Mouse (Mus musculus) left cerebral cortex, adult 2 months (tissue): Measurements from ENCODE around the gene Naga. TPM values are rescaled to one million over a fixed set of nuclear protein-coding genes. Genes with fewer than 3 reads are reported as not detected.

Source experiments
- DNase-seq, 2 experiments: peaks; one replicate each; pipeline ENCODE4 v3.0.0; 2021 to 2022; ENCODE audit warnings: low spot score in 2 of 2, mixed read lengths in 1 of 2; ENCODE audit errors: extremely low spot score in 1 of 2
- H3K27ac ChIP-seq: fragments of 200-600 bp; 2 replicates; pipeline ENCODE4 v1.8.1; 2022
- H3K4me3 ChIP-seq: fragments of 200-600 bp; 2 replicates; pipeline ENCODE4 v1.8.1; 2022
- CTCF ChIP-seq: fragments of 200-600 bp; IDR thresholded peaks from 2 replicates; pipeline ENCODE4 v1.8.1; 2022; ENCODE audit warnings: antibody characterized with exemption, mild to moderate bottlenecking, moderate library complexity
- intact Hi-C: fragments of 180-260 bp; cut with DNase I; formaldehyde crosslinking; loops from one replicate; pipeline ENCODE4 v1.15.1; 2025
- total RNA-seq, 2 experiments: library from RNA; stranded (reverse); gene quantifications; 2 replicates each; pipeline ENCODE4 v1.2.3; 2021

Naga gene
- total RNA-seq, 2 experiments from 2014 or later, result 33.5 to 35.2 TPM

DNA sequence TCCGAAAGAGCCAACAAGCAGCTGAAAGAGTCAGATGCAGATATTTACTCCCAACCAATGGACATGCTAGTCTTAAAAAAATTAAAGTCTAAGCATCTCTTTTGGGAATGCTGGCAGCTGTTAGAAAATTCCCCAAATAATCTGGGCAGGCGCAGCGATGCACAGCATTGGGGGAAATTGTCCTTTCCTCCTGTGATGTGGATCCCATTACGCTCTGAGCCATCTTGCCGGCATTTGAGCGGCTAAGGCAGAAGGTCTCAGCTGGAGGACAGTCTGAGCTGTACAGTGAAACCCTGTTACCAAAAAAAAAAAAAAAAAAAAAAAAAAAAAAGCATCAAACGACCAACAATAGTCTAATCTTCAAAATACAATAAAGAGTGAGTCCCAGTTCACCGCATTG, 16.5 kb downstream of the Naga start:
- TF ChIP-seq CTCF, result no peak

GRCm38 (mm10) chr15:82319613-82320012, 19.1 kb downstream of the Naga start:
- Histone ChIP-seq H3K27ac (no peak overlapping the region), H3K4me3 (no peak overlapping the region)
- intact Hi-C loops, result no loop called here
- TF ChIP-seq CTCF, result no peak
- DNase-seq, result no peak

More for the DNA sequence above, 16.5 kb downstream of the Naga start:
- Histone ChIP-seq H3K27ac (no peak overlapping the region), H3K4me3 (no peak overlapping the region)
- no peak for DNase-seq
- intact Hi-C loops, result no loop called here

DNA sequence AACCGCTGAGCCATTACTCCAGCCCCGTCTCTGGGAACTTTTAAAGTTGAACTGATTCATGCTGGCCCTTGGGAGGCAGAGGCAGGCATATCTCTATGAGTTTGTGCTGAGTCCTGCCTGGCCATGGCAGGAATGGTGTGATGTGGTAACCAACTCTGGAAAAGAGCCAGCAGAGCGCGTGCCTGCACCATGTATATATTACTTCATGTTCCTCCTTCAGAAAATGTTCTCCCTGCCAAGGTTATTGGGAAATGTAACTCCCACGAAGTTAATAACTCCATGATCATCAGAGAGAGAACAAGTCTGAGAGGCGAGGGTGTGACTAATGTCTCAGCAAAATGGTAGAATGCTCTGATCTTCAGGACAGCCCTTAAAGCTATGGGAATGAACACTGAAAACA, 20.9 kb downstream of the Naga start:
- intact Hi-C loops, result no loop called here
- Histone ChIP-seq H3K27ac (no peak overlapping the region), H3K4me3 (no peak overlapping the region)
- no peak for DNase-seq
- no peak for TF ChIP-seq CTCF

GRCm38 (mm10) chr15:82308416-82308815, 30.3 kb downstream of the Naga start:
- DNase-seq, result no peak
- intact Hi-C loops, result no loop called here
- Histone ChIP-seq H3K4me3 (no peak overlapping the region), H3K27ac (no peak overlapping the region)
- TF ChIP-seq CTCF, result no peak

DNA sequence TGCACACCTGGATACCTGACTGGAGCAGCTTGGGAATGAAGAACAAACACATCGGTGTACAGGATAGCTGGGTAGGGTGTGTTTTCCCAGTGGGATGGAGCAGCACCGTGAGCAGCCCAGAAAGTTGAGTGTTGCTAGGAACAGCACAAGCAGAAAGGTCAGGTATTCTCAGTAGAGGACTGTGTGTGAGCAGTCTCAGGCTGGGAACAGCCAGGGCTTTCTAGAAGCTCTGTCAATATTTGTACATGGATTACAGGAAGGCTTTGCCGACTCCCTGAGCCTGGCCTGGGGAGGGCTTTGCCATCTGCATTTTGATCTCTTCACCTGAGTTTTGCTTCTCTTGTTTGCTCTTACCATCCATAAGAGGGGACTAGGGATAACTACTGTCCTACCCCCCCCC, 31.6 kb downstream of the Naga start:
- no peak overlapping the region for H3K4me3 ChIP-seq
- no peak overlapping the region for H3K27ac ChIP-seq
- TF ChIP-seq CTCF, result no peak
- DNase-seq, result no peak
- intact Hi-C loops, result no loop called here

DNA sequence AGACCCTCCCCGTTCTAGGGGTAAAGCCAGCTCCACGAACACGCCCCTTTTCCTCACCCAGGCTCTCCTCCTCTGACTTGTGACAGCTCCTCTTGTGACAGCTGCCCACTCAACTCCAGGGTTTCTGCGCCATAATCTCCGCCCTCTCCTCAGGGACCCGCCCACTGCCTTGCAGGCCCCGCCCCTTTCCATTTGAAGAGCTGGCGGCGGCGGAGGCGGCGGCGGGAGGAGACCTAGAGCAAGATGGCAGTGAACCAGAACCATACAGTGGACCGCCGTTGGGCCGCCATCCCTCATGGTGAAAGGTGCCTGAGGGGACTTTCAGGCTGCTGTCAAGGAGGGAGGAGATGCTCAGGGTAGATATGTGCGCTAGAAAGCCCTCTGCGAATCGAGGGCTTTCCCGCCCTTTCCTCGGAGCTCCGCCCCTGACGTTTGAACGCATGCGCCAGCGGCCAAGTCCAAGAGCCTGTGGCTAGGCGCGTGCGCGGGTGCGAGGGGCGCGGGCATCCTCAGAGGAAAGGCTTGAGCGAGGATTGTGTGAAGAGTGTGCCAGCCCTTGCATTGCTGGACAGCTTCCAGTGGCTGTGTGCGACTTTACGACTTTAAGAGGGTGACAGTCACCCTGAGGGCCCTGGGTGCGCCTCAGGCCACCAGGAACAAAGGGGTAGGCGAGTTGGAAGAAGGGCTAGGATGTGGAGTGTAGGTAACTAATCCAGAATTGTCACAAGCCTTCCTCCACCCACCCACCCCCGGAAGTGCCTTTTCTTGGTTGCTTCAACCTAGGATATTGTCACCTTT, 39.8 kb downstream of the Naga start, which contains the start of gene Wbp2nl:
Gene Wbp2nl (plus strand): TSS at position 191 of the 798 bp plus-strand sequence.
- Histone ChIP-seq H3K27ac (no peak within 1 kb of the TSS), H3K4me3 (no peak within 1 kb of the TSS)
- intact Hi-C loops, result loop anchor here (10.0 kb wide), 2 partner anchors 116 to 506 kb away; no protein-coding TSS in a partner anchor
- TF ChIP-seq CTCF, result no peak
- no peak for DNase-seq

GRCm38 (mm10) chr15:82294059-82294458, 44.7 kb downstream of the Naga start:
- H3K4me3 ChIP-seq, result no peak overlapping the region
- H3K27ac ChIP-seq, result no peak overlapping the region
- TF ChIP-seq CTCF, result peak; percentile 48
- no peak for DNase-seq
- intact Hi-C loops, result loop anchor here (10.0 kb wide), 2 partner anchors 121 to 511 kb away; no protein-coding TSS in a partner anchor

DNA sequence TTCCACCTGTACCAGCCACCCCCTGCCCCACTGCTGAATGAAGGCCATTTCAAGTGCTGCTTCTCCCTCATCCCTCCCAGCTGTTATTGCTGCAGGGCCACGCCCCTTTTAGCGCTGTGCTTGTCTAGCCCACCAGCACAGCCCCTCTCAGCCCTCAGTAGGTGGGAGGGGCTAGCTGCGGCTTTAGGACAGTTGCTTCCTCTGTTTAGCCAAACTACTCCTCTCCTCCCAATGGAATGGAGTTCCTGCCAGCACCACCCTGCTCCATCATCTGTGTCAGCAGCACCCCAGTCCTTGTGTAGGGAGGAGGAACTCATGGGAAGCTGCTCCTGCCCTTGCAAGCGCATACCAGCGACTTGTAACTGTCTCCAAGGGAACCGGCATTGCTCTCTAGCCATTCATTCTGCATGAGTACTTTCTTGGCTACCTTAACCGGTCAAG, 45.4 kb downstream of the Naga start:
- Histone ChIP-seq H3K27ac (no peak overlapping the region), H3K4me3 (no peak overlapping the region)
- no peak for DNase-seq
- no peak for TF ChIP-seq CTCF
- intact Hi-C loops, result loop anchor here (10.0 kb wide), 2 partner anchors 122 to 512 kb away; no protein-coding TSS in a partner anchor

GRCm38 (mm10) chr15:82292851-82293250, 45.9 kb downstream of the Naga start:
- TF ChIP-seq CTCF, result no peak
- H3K27ac ChIP-seq, result no peak overlapping the region
- intact Hi-C loops, result loop anchor here (10.0 kb wide), 2 partner anchors 122 to 512 kb away; no protein-coding TSS in a partner anchor
- no peak for DNase-seq
- no peak overlapping the region for H3K4me3 ChIP-seq

DNA sequence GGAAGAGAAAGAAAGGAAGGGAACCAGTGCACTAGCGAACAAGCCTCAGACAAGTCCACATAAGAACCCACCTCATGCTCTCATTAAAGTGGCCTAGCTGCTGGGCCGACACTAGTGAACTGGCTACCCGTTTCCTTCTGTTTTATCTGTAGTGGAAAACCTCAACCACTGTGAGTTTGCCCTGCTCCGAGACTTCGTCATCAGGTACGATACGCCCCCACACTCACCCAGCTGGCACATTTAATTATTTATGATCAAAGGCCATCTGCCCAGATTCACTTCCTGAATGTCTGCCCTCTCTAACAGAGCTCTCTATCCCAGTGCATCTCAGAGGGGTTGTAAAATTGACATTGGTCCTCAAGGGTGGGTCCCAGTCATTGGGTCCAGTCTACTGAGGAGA, 48.5 kb downstream of the Naga start:
- Histone ChIP-seq H3K27ac (no peak overlapping the region), H3K4me3 (no peak overlapping the region)
- intact Hi-C loops, result loop anchor here (10.0 kb wide), 2 partner anchors 125 to 515 kb away; no protein-coding TSS in a partner anchor
- DNase-seq, result no peak
- TF ChIP-seq CTCF, result no peak

DNA sequence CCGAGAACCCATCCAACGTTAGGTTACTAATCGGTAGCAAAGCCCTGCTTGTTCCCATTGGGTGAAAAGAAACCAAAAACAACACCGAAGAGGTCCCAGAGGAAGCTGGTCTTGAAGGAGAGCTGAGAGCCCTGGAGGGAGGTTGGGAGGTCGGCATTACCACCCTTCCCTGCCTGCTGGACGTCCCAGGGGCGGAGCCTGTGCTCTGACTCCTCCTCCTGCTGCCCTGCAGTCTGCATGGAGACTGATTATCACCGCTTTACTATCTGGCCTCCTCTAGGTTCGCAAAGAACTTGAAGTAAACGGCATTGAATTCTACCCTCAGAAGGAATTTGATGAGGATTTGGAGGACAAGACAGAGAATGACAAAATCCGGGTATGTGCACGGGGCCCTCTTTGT, 52.6 kb downstream of the Naga start:
- no peak overlapping the region for H3K27ac ChIP-seq
- intact Hi-C loops, result no loop called here
- no peak overlapping the region for H3K4me3 ChIP-seq
- DNase-seq, result no peak
- TF ChIP-seq CTCF, result no peak

- DNase-seq, result no peak
- H3K4me3 ChIP-seq, result no peak overlapping the region
- H3K27ac ChIP-seq, result no peak overlapping the region
- no peak for TF ChIP-seq CTCF
- intact Hi-C loops, result no loop called here
Observed at GRCm38 (mm10) chr15:82280638-82281037, 58.1 kb downstream of the Naga start.

Other genes starting within 250 kb of the Naga start
- 10 to 100 TPM; 11.2 to 18.3 TPM for gene Ccdc134, start 211.0 kb downstream of the Naga start, total RNA-seq
- gene Srebf2, start 191.7 kb downstream of the Naga start, total RNA-seq, result 100 to 1,000 TPM; 187 to 202 TPM
- gene Shisa8, start 126.1 kb downstream of the Naga start, total RNA-seq, result 1 to 10 TPM; 2.1 to 2.7 TPM
- under 1 TPM; 0.29 to 0.47 TPM for gene Tnfrsf13c, start 114.6 kb downstream of the Naga start, total RNA-seq
- 1 to 10 TPM; 3.1 to 4.8 TPM for gene Cenpm, start 94.2 kb downstream of the Naga start, total RNA-seq
- 100 to 1,000 TPM in 1 of 2 experiments, 10 to 100 TPM in 1; 96.5 to 102 TPM for gene 1500009C09Rik, start 86.5 kb downstream of the Naga start, total RNA-seq
- gene Sept3, start 64.0 kb downstream of the Naga start, total RNA-seq, result 100 to 1,000 TPM; 489 to 520 TPM
- gene Wbp2nl, start 40.0 kb downstream of the Naga start, total RNA-seq, result not detected
- gene Pheta2, start within 50 bp of the Naga start, total RNA-seq, result under 1 TPM; 0.25 to 0.42 TPM
- 100 to 1,000 TPM; 137 to 141 TPM for gene Smdt1, start within 50 bp of the Naga start, total RNA-seq
- gene Ndufa6, start 15.4 kb upstream of the Naga start, total RNA-seq, result 100 to 1,000 TPM; 206 to 211 TPM
- 10 to 100 TPM; 30.6 to 37.2 TPM for gene Cyp2d22, start 41.3 kb upstream of the Naga start, total RNA-seq
- not detected for gene Cyp2d11, start 55.1 kb upstream of the Naga start, total RNA-seq
- gene Cyp2d10, start 68.3 kb upstream of the Naga start, total RNA-seq, result under 1 TPM in 1 of 2 experiments, not detected in 1; 0.52 TPM
- not detected for gene Cyp2d9, start 94.5 kb upstream of the Naga start, total RNA-seq
- not detected for gene Cyp2d12, start 216.1 kb upstream of the Naga start, total RNA-seq